Mouse (Mus musculus) monocyte, adult 2 months (primary cell): ENCODE data around the gene Snx14.

Source experiments
- DNase-seq, 2 experiments: peaks; one replicate each; pipeline ENCODE4 v3.0.0; 2022; ENCODE audit warnings: low spot score in 2 of 2, low read depth in 1 of 2

The Snx14 gene

DNA sequence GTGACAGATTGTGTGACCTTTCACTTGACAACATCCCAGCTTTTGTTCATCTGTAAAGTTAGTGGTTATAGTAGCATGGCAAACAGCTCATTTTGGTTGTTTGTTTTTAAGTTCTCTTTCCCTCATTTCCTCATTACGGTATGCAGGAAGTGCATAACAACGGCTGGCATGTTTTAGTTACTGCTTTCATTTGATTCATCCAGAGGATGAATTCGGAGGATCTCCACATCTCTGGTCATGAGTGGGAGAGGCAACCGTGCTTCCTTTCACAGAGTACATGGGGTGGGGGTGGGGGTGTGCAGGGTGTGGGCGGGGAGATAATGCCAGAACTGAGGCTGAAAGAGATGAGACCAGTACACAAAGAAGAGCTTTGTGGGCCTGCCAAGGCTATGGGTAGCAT, 91.9 kb downstream of the Snx14 start:
- no peak for DNase-seq

GRCm38 (mm10) chr9:88344424-88344823, 94.3 kb downstream of the Snx14 start:
- no peak for DNase-seq

DNA sequence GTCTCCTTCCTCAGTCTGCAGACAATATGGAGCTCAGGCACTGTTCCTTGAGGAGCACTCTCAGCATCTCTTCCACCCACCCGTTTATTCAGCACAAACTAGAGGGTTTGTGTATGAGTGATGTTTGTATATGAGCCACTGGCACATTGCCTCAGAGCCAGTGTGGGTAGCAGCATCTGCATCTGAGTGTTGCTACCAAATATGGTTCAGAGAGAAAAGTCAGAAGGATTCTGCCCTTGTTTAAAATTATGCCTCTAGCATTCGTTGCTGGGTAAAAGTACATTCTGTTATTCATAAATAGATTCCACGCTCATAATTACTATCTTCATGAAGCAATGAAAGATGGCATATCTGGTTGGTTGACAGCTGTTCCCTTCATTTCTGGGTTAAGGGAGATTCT, 96.1 kb downstream of the Snx14 start:
- no peak for DNase-seq

GRCm38 (mm10) chr9:88342241-88342640, 96.5 kb downstream of the Snx14 start:
- DNase-seq, result no peak

DNA sequence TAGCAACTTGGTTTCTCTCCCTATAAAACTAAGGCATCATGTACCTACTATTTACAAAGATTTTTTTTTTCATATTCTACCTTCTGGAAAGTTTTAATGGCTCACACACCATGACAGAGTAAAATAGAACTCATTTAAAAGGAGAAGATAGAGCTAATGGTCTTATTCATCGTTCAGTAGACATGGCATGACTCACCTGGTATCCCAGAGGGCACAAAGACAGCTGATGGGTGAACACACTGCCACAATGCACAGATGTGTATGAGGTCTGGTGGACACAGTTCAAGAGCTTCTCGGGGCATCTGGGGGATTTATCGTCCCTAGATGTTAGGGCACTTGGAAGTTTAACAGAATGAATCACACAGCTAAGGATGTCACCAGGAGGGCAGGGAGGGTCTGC, 97.9 kb downstream of the Snx14 start:
- DNase-seq, result no peak

GRCm38 (mm10) chr9:88335839-88336238, 102.9 kb downstream of the Snx14 start:
- no peak for DNase-seq

- no peak for DNase-seq
Observed at GRCm38 (mm10) chr9:88332447-88332846, 106.3 kb downstream of the Snx14 start.

GRCm38 (mm10) chr9:88330316-88330715, 108.4 kb downstream of the Snx14 start:
- DNase-seq, result no peak

DNA sequence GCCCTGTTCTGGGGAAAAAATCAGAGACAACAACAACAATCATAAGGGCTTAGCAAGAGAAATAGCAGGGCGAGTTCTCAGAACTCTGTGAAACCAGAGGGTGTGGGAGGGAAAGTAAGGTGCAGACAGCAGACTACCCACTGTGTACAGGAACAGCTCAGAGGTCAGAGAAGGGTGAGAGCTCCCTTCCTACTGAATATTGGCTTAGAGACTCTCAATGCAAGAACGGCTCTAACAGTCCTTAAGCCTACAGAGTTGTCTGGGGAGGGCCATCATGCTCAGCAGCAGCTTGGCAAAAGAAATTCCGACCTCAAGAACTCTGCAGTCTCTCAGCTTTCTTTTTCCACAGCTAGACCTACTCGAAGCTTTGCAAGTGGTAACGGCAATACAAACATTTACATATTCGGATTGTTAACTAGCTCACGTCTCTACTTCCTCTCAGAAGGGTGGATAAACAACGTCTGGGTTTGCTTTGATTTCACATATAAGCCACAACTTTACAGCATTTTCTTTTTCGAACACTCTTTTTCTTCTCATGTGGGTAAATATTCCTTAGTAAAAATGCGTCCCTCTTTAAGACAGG, 109.5 kb downstream of the Snx14 start:
- DNase-seq, result no peak

DNA sequence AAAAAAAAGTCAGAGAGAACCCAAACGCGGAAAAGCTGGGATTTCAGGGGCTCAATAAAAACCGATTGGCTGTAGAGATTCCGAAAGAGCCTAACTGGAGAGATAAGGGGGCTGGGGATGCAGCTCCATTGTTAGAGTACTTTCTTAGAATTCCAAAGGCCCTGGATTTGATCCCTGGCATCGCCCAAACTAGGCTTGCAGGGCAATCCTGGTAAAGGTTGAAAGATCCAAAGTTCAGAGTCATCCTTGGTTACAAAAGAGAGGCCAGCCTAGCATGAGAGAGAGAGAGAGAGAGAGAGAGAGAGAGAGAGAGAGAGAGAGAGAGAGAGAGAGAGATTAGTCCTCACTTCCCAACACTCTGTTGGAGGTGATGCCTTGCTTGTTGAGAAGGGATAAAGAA, 110.1 kb downstream of the Snx14 start:
- no peak for DNase-seq

- DNase-seq, result no peak
Observed at GRCm38 (mm10) chr9:88326930-88327901, 111.5 kb downstream of the Snx14 start, which contains the start of gene Nt5e. TSS of gene Nt5e (plus strand) at chr9:88327197.
